Mouse (Mus musculus) intestine, embryonic 14.5 days (tissue): ENCODE data around the gene BC025920. TPM values are rescaled to one million over a fixed set of nuclear protein-coding genes. Genes with fewer than 3 reads are reported as not detected.

Experiments used
- ATAC-seq: fragments of 200-750 bp; cut with Nextera tagmentation; replicated peaks from 2 replicates; pipeline ENCODE4 v1.8.0; 2017; ENCODE audit warnings: low read depth, moderate number of reproducible peaks, moderate TSS enrichment, moderate library complexity; ENCODE audit not compliant: low FRiP score, low TSS enrichment
- DNase-seq: peaks from one replicate; pipeline ENCODE4 v3.0.0-alpha.2; 2018; ENCODE audit warnings: low spot score
- H3K27ac ChIP-seq: fragments of 300-500 bp; sonication (generic); 2 replicates; pipeline ENCODE4 v1.5.1; 2014; ENCODE audit warnings: low read depth, mild to moderate bottlenecking, control low read depth
- H3K27me3 ChIP-seq: fragments of 300-500 bp; sonication (generic); replicated peaks from 2 replicates; pipeline ENCODE4 v1.6.1; 2014; ENCODE audit warnings: low read length, control low read depth; ENCODE audit not compliant: control insufficient read depth, insufficient read depth
- H3K36me3 ChIP-seq: fragments of 300-500 bp; sonication (generic); 2 replicates; pipeline ENCODE4 v1.6.1; 2014; ENCODE audit warnings: low read length, control low read depth; ENCODE audit not compliant: control insufficient read depth, insufficient read depth
- H3K4me1 ChIP-seq: fragments of 300-500 bp; sonication (generic); replicated peaks from 2 replicates; pipeline ENCODE4 v1.6.1; 2014; ENCODE audit warnings: low read length, control low read depth, mixed read lengths; ENCODE audit not compliant: control insufficient read depth, insufficient read depth
- H3K4me2 ChIP-seq: fragments of 300-500 bp; sonication (generic); 2 replicates; pipeline ENCODE4 v1.6.1; 2014; ENCODE audit warnings: low read length
- H3K4me3 ChIP-seq: fragments of 300-500 bp; sonication (generic); 2 replicates; pipeline ENCODE4 v1.5.1; 2014; ENCODE audit warnings: low read depth, low read length, control low read depth, mixed read lengths
- H3K9ac ChIP-seq: fragments of 300-500 bp; sonication (generic); 2 replicates; pipeline ENCODE4 v1.6.1; 2014; ENCODE audit warnings: mild to moderate bottlenecking, low read length
- H3K9me3 ChIP-seq: fragments of 300-500 bp; sonication (generic); 2 replicates; pipeline ENCODE4 v1.6.1; 2016; ENCODE audit warnings: low read length, control low read depth; ENCODE audit not compliant: control insufficient read depth
- WGBS: fragments of 180-500 bp; shearing (Covaris S2); extraction: QIAGEN DNeasy Blood & Tissue Kit; methylation state at CpG from one replicate; pipeline ENCODE4 v1.1.7; 2014; 5-methylcytosine and 5-hydroxymethylcytosine counted together
- polyA plus RNA-seq: library from polyadenylated mRNA; unstranded; fragments of >200 nt; fragmentation: Nextera tagmentation; extraction: Ambion mirVana; gene quantifications from 2 replicates; pipeline ENCODE4 v1.2.1, GENCODE M21; 2014

BC025920 gene
- 0.61 and 1.5 TPM in 2 replicates for polyA plus RNA-seq

GRCm38 (mm10) chr10:81605974-81606751 is at the start of gene BC025920:
TSS of gene BC025920 (plus strand) at chr10:81606270.
- no peaks in the 10 kb centered on the region for H3K9me3 ChIP-seq
- H3K4me2 ChIP-seq = peak within 1 kb of the TSS; percentile 83
- peaks cover 20% of the 10 kb centered on the region for H3K4me1 ChIP-seq
- peak; percentile 93 for DNase-seq
- no peaks in the 10 kb centered on the region for H3K36me3 ChIP-seq
- H3K4me3 ChIP-seq = peak within 1 kb of the TSS; percentile 54
- peak within 1 kb of the TSS; percentile 88 for H3K27ac ChIP-seq
- 1% methylated on average over 39 of the region's 39 CpGs for WGBS
- H3K27me3 ChIP-seq = no peaks in the 10 kb centered on the region
- peak within 1 kb of the TSS; percentile 55 for H3K9ac ChIP-seq
- ATAC-seq = peak; percentile 88

- Histone ChIP-seq H3K27ac (no peak overlapping the region), H3K4me3 (no peak overlapping the region), H3K4me2 (no peak overlapping the region), H3K36me3 (no peaks in the 10 kb centered on the region), H3K9me3 (no peaks in the 10 kb centered on the region), H3K27me3 (no peaks in the 10 kb centered on the region), H3K4me1 (peaks cover 8% of the 10 kb centered on the region), H3K9ac (no peak overlapping the region)
- WGBS = 75% methylated on average over 3 of the region's 3 CpGs
- ATAC-seq (no peak), DNase-seq (no peak)
These were observed 49.8 kb upstream of the BC025920 start for GRCm38 (mm10) chr10:81556282-81556681.

- Histone ChIP-seq H3K36me3 (peaks cover 10% of the 10 kb centered on the region), H3K9ac (no peak overlapping the region), H3K4me1 (peaks cover 13% of the 10 kb centered on the region), H3K27ac (no peak overlapping the region), H3K4me2 (no peak overlapping the region), H3K27me3 (no peaks in the 10 kb centered on the region), H3K4me3 (no peak overlapping the region), H3K9me3 (no peaks in the 10 kb centered on the region)
- DNase-seq (no peak), ATAC-seq (no peak)
- WGBS = 32% methylated on average over 1 of the region's 1 CpGs
These were observed 48.6 kb upstream of the BC025920 start for GRCm38 (mm10) chr10:81557491-81557890.

GRCm38 (mm10) chr10:81559163-81559626 is 46.9 kb upstream of the BC025920 start, which contains the start of gene Aes:
TSS of gene Aes (plus strand) at chr10:81559488.
- peak within 1 kb of the TSS; percentile 76 for H3K4me3 ChIP-seq
- no peaks in the 10 kb centered on the region for H3K9me3 ChIP-seq
- H3K4me2 ChIP-seq = peak within 1 kb of the TSS; percentile 88
- ATAC-seq (peak; percentile 58), DNase-seq (peak; percentile 78)
- H3K36me3 ChIP-seq = peaks cover 13% of the 10 kb centered on the region
- peak within 1 kb of the TSS; percentile 90 for H3K27ac ChIP-seq
- WGBS = under 1% methylated on average over 33 of the region's 53 CpGs
- H3K4me1 ChIP-seq = peaks cover 28% of the 10 kb centered on the region
- H3K9ac ChIP-seq = peak within 1 kb of the TSS; percentile 96
- no peaks in the 10 kb centered on the region for H3K27me3 ChIP-seq

GRCm38 (mm10) chr10:81559627-81560539 is 46.2 kb upstream of the BC025920 start:
- under 1% methylated on average over 27 of the region's 36 CpGs for WGBS
- no peaks in the 10 kb centered on the region for H3K9me3 ChIP-seq
- peak overlapping the region; percentile 88 for H3K4me2 ChIP-seq
- peaks cover 35% of the 10 kb centered on the region for H3K4me1 ChIP-seq
- DNase-seq (peak; percentile 71), ATAC-seq (peak; percentile 11)
- no peaks in the 10 kb centered on the region for H3K27me3 ChIP-seq
- peaks cover 20% of the 10 kb centered on the region for H3K36me3 ChIP-seq
- H3K4me3 ChIP-seq = peak overlapping the region; percentile 76
- peak overlapping the region; percentile 96 for H3K9ac ChIP-seq
- H3K27ac ChIP-seq = peak overlapping the region; percentile 90

- H3K9me3 ChIP-seq = no peaks in the 10 kb centered on the region
- 8% methylated on average over 16 of the region's 16 CpGs for WGBS
- peak overlapping the region; percentile 96 for H3K9ac ChIP-seq
- H3K27ac ChIP-seq = peak overlapping the region; percentile 90
- peaks cover 30% of the 10 kb centered on the region for H3K36me3 ChIP-seq
- peaks cover 35% of the 10 kb centered on the region for H3K4me1 ChIP-seq
- H3K4me2 ChIP-seq = peak overlapping the region; percentile 88
- ATAC-seq (peak; percentile 9; the same call in 1 of the 2 replicates), DNase-seq (no peak)
- peak overlapping the region; percentile 76 for H3K4me3 ChIP-seq
- no peaks in the 10 kb centered on the region for H3K27me3 ChIP-seq
These were observed 45.2 kb upstream of the BC025920 start for GRCm38 (mm10) chr10:81560719-81561459.

GRCm38 (mm10) chr10:81562411-81562810 is 43.7 kb upstream of the BC025920 start:
- H3K4me1 ChIP-seq = peaks cover 35% of the 10 kb centered on the region

GRCm38 (mm10) chr10:81563481-81563880 is 42.6 kb upstream of the BC025920 start:
- peaks cover 44% of the 10 kb centered on the region for H3K4me1 ChIP-seq

More at GRCm38 (mm10) chr10:81562411-81562810, 43.7 kb upstream of the BC025920 start:
- Histone ChIP-seq H3K9me3 (no peaks in the 10 kb centered on the region), H3K27me3 (no peaks in the 10 kb centered on the region), H3K4me2 (peak overlapping the region; percentile 18), H3K27ac (no peak overlapping the region), H3K9ac (no peak overlapping the region), H3K4me3 (no peak overlapping the region), H3K36me3 (peaks cover 41% of the 10 kb centered on the region)
- ATAC-seq (no peak), DNase-seq (no peak)
- WGBS = 72% methylated on average over 6 of the region's 6 CpGs

More at GRCm38 (mm10) chr10:81563481-81563880, 42.6 kb upstream of the BC025920 start:
- peak overlapping the region; percentile 50 for H3K4me2 ChIP-seq
- H3K9me3 ChIP-seq = no peaks in the 10 kb centered on the region
- 49% methylated on average over 6 of the region's 6 CpGs for WGBS
- ATAC-seq = no peak
- H3K36me3 ChIP-seq = peaks cover 41% of the 10 kb centered on the region
- no peak overlapping the region for H3K27ac ChIP-seq
- DNase-seq = no peak
- H3K9ac ChIP-seq = no peak overlapping the region
- no peaks in the 10 kb centered on the region for H3K27me3 ChIP-seq
- peak overlapping the region; percentile 25; the same call in 1 of the 2 replicates for H3K4me3 ChIP-seq
